Mouse (Mus musculus): ENCODE measurements at regions not wholly inside any gene's neighbourhood (a gene's known extent, or its start where the extent isn't known, plus 50 kb on each side); places are given as distances from the start of the nearest gene placed in this dataset.

- no peaks in the 10 kb centered on the region for H3K36me3 ChIP-seq
- no peak overlapping the region for H3K27ac ChIP-seq
- H3K4me2 ChIP-seq: no peak overlapping the region
- no peaks in the 10 kb centered on the region for H3K27me3 ChIP-seq
- no peak for ATAC-seq (replicated peaks; ENCODE audit: insufficient number of reproducible peaks, insufficient read depth, low FRiP score, low read depth)
- H3K4me1 ChIP-seq (replicated peaks): 0 out of 2 replicates have a peak, but pooled peaks cover 8% of the 10 kb centered on the region
- 84% methylated on average over 6 of the region's 6 CpGs for WGBS
- H3K9me3 ChIP-seq (replicated peaks): no peaks in the 10 kb centered on the region
- H3K4me3 ChIP-seq: no peak overlapping the region
- H3K9ac ChIP-seq: no peak overlapping the region
Observed at GRCm38 (mm10) chr1:177335961-177336360, 78.0 kb upstream of the Akt3 start.

GRCm38 (mm10) chr1:177323366-177323765 lies 65.4 kb upstream of the Akt3 start:
- WGBS: 58% methylated on average over 4 of the region's 4 CpGs
- H3K27me3 ChIP-seq: 0 out of 2 replicates have a peak, but pooled peaks cover 4% of the 10 kb centered on the region
- no peaks in the 10 kb centered on the region for H3K36me3 ChIP-seq
- no peaks in the 10 kb centered on the region for H3K9me3 ChIP-seq (replicated peaks)
- peak overlapping the region; percentile 96 for H3K4me2 ChIP-seq
- ATAC-seq (replicated peaks; ENCODE audit: insufficient number of reproducible peaks, insufficient read depth, low FRiP score, low read depth): no peak
- H3K27ac ChIP-seq: no peak overlapping the region
- no peak overlapping the region for H3K9ac ChIP-seq
- H3K4me3 ChIP-seq: 0 out of 2 replicates have a peak overlapping the region, but pooled peaks have one; percentile 58
- H3K4me1 ChIP-seq (replicated peaks): peaks cover 10% of the 10 kb centered on the region

- H3K27me3 ChIP-seq: 0 out of 2 replicates have a peak, but pooled peaks cover 4% of the 10 kb centered on the region
- no peak overlapping the region for H3K27ac ChIP-seq
- peak overlapping the region; percentile 45 for H3K9ac ChIP-seq
- H3K4me3 ChIP-seq: peak overlapping the region; percentile 58
- no peaks in the 10 kb centered on the region for H3K9me3 ChIP-seq (replicated peaks)
- H3K4me2 ChIP-seq: peak overlapping the region; percentile 96
- peaks cover 10% of the 10 kb centered on the region for H3K4me1 ChIP-seq (replicated peaks)
- ATAC-seq (replicated peaks; ENCODE audit: insufficient number of reproducible peaks, insufficient read depth, low FRiP score, low read depth): no peak
- H3K36me3 ChIP-seq: no peaks in the 10 kb centered on the region
- WGBS: 1% methylated on average over 40 of the region's 40 CpGs
Observed at GRCm38 (mm10) chr1:177322745-177323299, 64.8 kb upstream of the Akt3 start.

GRCm38 (mm10) chr1:177322307-177322685 lies 64.3 kb upstream of the Akt3 start:
- no peaks in the 10 kb centered on the region for H3K36me3 ChIP-seq
- H3K9ac ChIP-seq: peak overlapping the region; percentile 45
- H3K4me3 ChIP-seq: peak overlapping the region; percentile 58
- peaks cover 10% of the 10 kb centered on the region for H3K4me1 ChIP-seq (replicated peaks)
- no peak for ATAC-seq (replicated peaks; ENCODE audit: insufficient number of reproducible peaks, insufficient read depth, low FRiP score, low read depth)
- 0 out of 2 replicates have a peak, but pooled peaks cover 4% of the 10 kb centered on the region for H3K27me3 ChIP-seq
- WGBS: 10% methylated on average over 6 of the region's 6 CpGs
- H3K27ac ChIP-seq: no peak overlapping the region
- H3K9me3 ChIP-seq (replicated peaks): no peaks in the 10 kb centered on the region
- H3K4me2 ChIP-seq: peak overlapping the region; percentile 96

- H3K4me2 ChIP-seq: no peak overlapping the region; the same call in 1 of the 2 replicates
- no peaks in the 10 kb centered on the region for H3K36me3 ChIP-seq
- 0 out of 2 replicates have a peak, but pooled peaks cover 4% of the 10 kb centered on the region for H3K27me3 ChIP-seq
- no peak for ATAC-seq (replicated peaks; ENCODE audit: insufficient number of reproducible peaks, insufficient read depth, low FRiP score, low read depth)
- no peak overlapping the region for H3K27ac ChIP-seq
- H3K4me1 ChIP-seq (replicated peaks): peaks cover 10% of the 10 kb centered on the region
- 61% methylated on average over 5 of the region's 5 CpGs for WGBS
- H3K9me3 ChIP-seq (replicated peaks): no peaks in the 10 kb centered on the region
- no peak overlapping the region for H3K9ac ChIP-seq
- no peak overlapping the region for H3K4me3 ChIP-seq
Observed at GRCm38 (mm10) chr1:177321655-177322306, 63.8 kb upstream of the Akt3 start.

GRCm38 (mm10) chr1:177308213-177308872 lies 50.3 kb upstream of the Akt3 start:
- Histone ChIP-seq H3K9me3 (replicated peaks) (no peaks in the 10 kb centered on the region), H3K27ac (no peak overlapping the region), H3K27me3 (no peaks in the 10 kb centered on the region), H3K36me3 (no peaks in the 10 kb centered on the region), H3K4me2 (no peak overlapping the region), H3K4me1 (replicated peaks) (no peaks in the 10 kb centered on the region), H3K4me3 (no peak overlapping the region), H3K9ac (no peak overlapping the region)
- 10% methylated on average over 5 of the region's 5 CpGs for WGBS
- ATAC-seq (replicated peaks; ENCODE audit: insufficient number of reproducible peaks, insufficient read depth, low FRiP score, low read depth): no peak

Measured in heart, embryonic 15.5 days (tissue).